In the genomic region with DNA sequence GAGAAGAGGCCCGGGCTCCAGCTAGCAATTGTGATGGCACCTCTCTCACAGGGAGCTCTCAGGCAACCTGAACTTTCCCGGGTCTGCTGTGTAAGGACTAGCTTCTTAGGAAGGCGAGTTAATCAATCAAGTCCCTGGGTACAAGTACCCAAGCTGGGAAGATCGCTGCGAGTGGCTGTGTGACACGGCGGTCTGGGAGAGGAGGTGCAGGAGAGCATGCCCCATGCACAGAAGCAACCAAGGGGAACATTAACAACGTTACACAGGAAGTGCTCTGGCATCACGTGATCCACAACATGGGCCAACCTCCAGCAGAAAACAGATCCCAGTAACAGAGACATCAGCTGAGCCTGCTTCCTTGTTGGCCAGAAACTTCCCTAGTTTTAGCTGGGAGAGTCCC, we compare ENCODE assay signal across 24 mouse cellular contexts.
DNase-seq lines count a peak whose midpoint lies in the region; ATAC-seq lines count a peak whose summit lies in the region.
"Had no signal": no experiment of that assay in that cellular context is flagged by ENCODE, and none has a peak within 500 bp of the region (broad histone marks: within the 10 kb centered on the region; RNA-seq: fewer than 3 reads in every experiment).

No protein-coding gene starts in this region.

- peak; percentile 10 for DNase-seq in hindbrain, embryonic 11.5 days (ENCODE audit: low spot score)
- peak; percentile 46 for DNase-seq in R1 (ENCODE audit: low read depth, low spot score)
- no peak for DNase-seq in left cerebral cortex, postnatal 25 days (ENCODE audit: low spot score in 2 of 2)
- DNase-seq in heart, postnatal 36 days: no peak
- DNase-seq in heart, embryonic 10.5 days (ENCODE audit: low spot score): no peak
- DNase-seq: adrenal gland, postnatal 25 days; B cell, adult 2 months; cerebellum, adult 9-11 months; gastrocnemius, postnatal 10 days; heart, adult 11 months; heart, postnatal 10 days; kidney, adult 2 months; liver, postnatal 0 days; lung, postnatal 14 days had no signal

- H3K27me3 ChIP-seq in hindbrain, embryonic 11.5 days (ENCODE audit: control insufficient read depth, insufficient read depth, low read length): no peaks in the 10 kb centered on the region
- no peaks in the 10 kb centered on the region for H3K27me3 ChIP-seq in hindbrain, embryonic 13.5 days
- H3K27me3 ChIP-seq in forebrain, embryonic 13.5 days: no peaks in the 10 kb centered on the region
- H3K27me3 ChIP-seq in limb, embryonic 12.5 days: no peaks in the 10 kb centered on the region
- H3K27me3 ChIP-seq in heart, embryonic 10.5 days (ENCODE audit: insufficient read depth, poor library complexity, severe bottlenecking): no peaks in the 10 kb centered on the region
- H3K27me3 ChIP-seq: embryonic facial prominence, embryonic 12.5 days; heart, embryonic 12.5 days; hindbrain, embryonic 15.5 days had no signal

- 64% methylated on average over 9 of the region's 9 CpGs for WGBS in hindbrain, embryonic 11.5 days
- WGBS in hindbrain, embryonic 13.5 days: 48% methylated on average over 9 of the region's 9 CpGs
- 48% methylated on average over 9 of the region's 9 CpGs for WGBS in forebrain, embryonic 13.5 days
- 74% methylated on average over 9 of the region's 9 CpGs for WGBS in limb, embryonic 12.5 days
- 75% methylated on average over 9 of the region's 9 CpGs for WGBS in heart, embryonic 10.5 days

- H3K27ac ChIP-seq in hindbrain, embryonic 11.5 days (ENCODE audit: low read depth, low read length): no peak overlapping the region
- H3K27ac ChIP-seq in hindbrain, embryonic 13.5 days: no peak overlapping the region
- 0 out of 2 replicates have a peak overlapping the region, but pooled peaks have one; percentile 31 for H3K27ac ChIP-seq in forebrain, embryonic 13.5 days
- peak overlapping the region; percentile 50; the same call in 1 of the 2 replicates for H3K27ac ChIP-seq in limb, embryonic 12.5 days
- H3K27ac ChIP-seq in heart, embryonic 10.5 days: no peak overlapping the region
- H3K27ac ChIP-seq: embryonic facial prominence, embryonic 12.5 days; hindbrain, embryonic 15.5 days; kidney, postnatal 0 days; left cerebral cortex, adult 2 months had no signal

- no peaks in the 10 kb centered on the region; the same call in 1 of the 2 replicates for H3K4me1 ChIP-seq in hindbrain, embryonic 11.5 days (replicated peaks; ENCODE audit: control insufficient read depth, insufficient read depth, low read length)
- peaks cover 12% of the 10 kb centered on the region for H3K4me1 ChIP-seq in hindbrain, embryonic 13.5 days (replicated peaks)
- peaks cover 14% of the 10 kb centered on the region for H3K4me1 ChIP-seq in forebrain, embryonic 13.5 days
- H3K4me1 ChIP-seq in limb, embryonic 12.5 days (replicated peaks): peaks cover 24% of the 10 kb centered on the region
- no peaks in the 10 kb centered on the region for H3K4me1 ChIP-seq in heart, embryonic 10.5 days
- H3K4me1 ChIP-seq: embryonic facial prominence, embryonic 12.5 days; heart, embryonic 12.5 days had no signal

- no peaks in the 10 kb centered on the region for H3K36me3 ChIP-seq in hindbrain, embryonic 11.5 days (ENCODE audit: control insufficient read depth, insufficient read depth, low read length)
- H3K36me3 ChIP-seq in hindbrain, embryonic 13.5 days: no peaks in the 10 kb centered on the region
- no peaks in the 10 kb centered on the region for H3K36me3 ChIP-seq in forebrain, embryonic 13.5 days (ENCODE audit: poor library complexity, severe bottlenecking)
- no peaks in the 10 kb centered on the region for H3K36me3 ChIP-seq in limb, embryonic 12.5 days
- no peaks in the 10 kb centered on the region for H3K36me3 ChIP-seq in heart, embryonic 10.5 days
- H3K36me3 ChIP-seq: embryonic facial prominence, embryonic 12.5 days; heart, embryonic 12.5 days; hindbrain, embryonic 15.5 days had no signal

- H3K4me3 ChIP-seq in hindbrain, embryonic 11.5 days (ENCODE audit: low read depth, low read length): no peak overlapping the region
- H3K4me3 ChIP-seq in hindbrain, embryonic 13.5 days: no peak overlapping the region
- no peak overlapping the region for H3K4me3 ChIP-seq in forebrain, embryonic 13.5 days
- no peak overlapping the region for H3K4me3 ChIP-seq in limb, embryonic 12.5 days (replicated peaks)
- no peak overlapping the region for H3K4me3 ChIP-seq in heart, embryonic 10.5 days
- H3K4me3 ChIP-seq: embryonic facial prominence, embryonic 12.5 days; heart, embryonic 12.5 days; hindbrain, embryonic 15.5 days; left cerebral cortex, adult 2 months; myocyte had no signal

- no peak overlapping the region for H3K4me2 ChIP-seq in hindbrain, embryonic 11.5 days (replicated peaks; ENCODE audit: low read depth, low read length)
- H3K4me2 ChIP-seq in hindbrain, embryonic 13.5 days: no peak overlapping the region
- H3K4me2 ChIP-seq in forebrain, embryonic 13.5 days: no peak overlapping the region
- no peak overlapping the region for H3K4me2 ChIP-seq in limb, embryonic 12.5 days
- H3K4me2 ChIP-seq: embryonic facial prominence, embryonic 12.5 days; heart, embryonic 12.5 days; hindbrain, embryonic 15.5 days; liver, embryonic 11.5 days had no signal

- intact Hi-C loops in left cerebral cortex, postnatal 25 days (cut with DNase I): no loop called here
- intact Hi-C loops in heart, postnatal 36 days (cut with DNase I): no loop called here

- H3K9ac ChIP-seq in hindbrain, embryonic 11.5 days (ENCODE audit: low read depth, low read length): no peak overlapping the region
- H3K9ac ChIP-seq in hindbrain, embryonic 13.5 days: no peak overlapping the region
- H3K9ac ChIP-seq in forebrain, embryonic 13.5 days: no peak overlapping the region
- no peak overlapping the region for H3K9ac ChIP-seq in limb, embryonic 12.5 days (replicated peaks)
- H3K9ac ChIP-seq: embryonic facial prominence, embryonic 12.5 days; heart, embryonic 12.5 days; hindbrain, embryonic 15.5 days; liver, postnatal 0 days had no signal

- no peak for ATAC-seq in hindbrain, embryonic 11.5 days (ENCODE audit: low FRiP score)
- no peak for ATAC-seq in hindbrain, embryonic 13.5 days (ENCODE audit: low FRiP score)
- ATAC-seq in forebrain, embryonic 13.5 days: no peak
- no peak for ATAC-seq in limb, embryonic 12.5 days (ENCODE audit: insufficient number of reproducible peaks, insufficient read depth, low FRiP score, low TSS enrichment, low read depth)
- ATAC-seq: liver, postnatal 0 days had no signal

- no peaks in the 10 kb centered on the region for H3K9me3 ChIP-seq in hindbrain, embryonic 11.5 days (ENCODE audit: control insufficient read depth, low read length)
- H3K9me3 ChIP-seq in hindbrain, embryonic 13.5 days: no peaks in the 10 kb centered on the region
- H3K9me3 ChIP-seq in forebrain, embryonic 13.5 days (replicated peaks): no peaks in the 10 kb centered on the region
- H3K9me3 ChIP-seq in limb, embryonic 12.5 days: no peaks in the 10 kb centered on the region; the same call in 1 of the 2 replicates
- no peaks in the 10 kb centered on the region for H3K9me3 ChIP-seq in heart, embryonic 10.5 days
- H3K9me3 ChIP-seq: embryonic facial prominence, embryonic 12.5 days; hindbrain, embryonic 15.5 days had no signal

Comparison
In these comparisons a context has a peak if more than half of its experiments do, and no peak if none do; other contexts are left out.
1. DNase-seq: peak in hindbrain, embryonic 11.5 days (single experiment) and R1 (single experiment); none in left cerebral cortex, postnatal 25 days (0 of 2), heart, postnatal 36 days (0 of 2) and heart, embryonic 10.5 days (single experiment).
2. H3K27ac ChIP-seq: peak in forebrain, embryonic 13.5 days (single experiment) and limb, embryonic 12.5 days (single experiment); none in hindbrain, embryonic 11.5 days (single experiment), hindbrain, embryonic 13.5 days (single experiment) and heart, embryonic 10.5 days (single experiment).